In genomic region chr6:113443091-113443490, GRCm38 (mm10) we compare ENCODE assay signal across 8 mouse cellular contexts. TPM values are rescaled to one million over a fixed set of nuclear protein-coding genes. Genes with fewer than 3 reads are reported as not detected.
A peak's percentile ranks its signal among the peaks of the same experiment; 100 is the strongest.
DNase-seq lines count a peak whose midpoint lies in the region; ATAC-seq and TF ChIP-seq lines count a peak whose summit lies in the region.

No protein-coding gene starts in this region.

- WGBS in heart, embryonic 11.5 days (ENCODE audit: insufficient replicate concordance) = 44% methylated on average over 12 of the region's 12 CpGs
- WGBS in embryonic facial prominence, embryonic 12.5 days = 46% methylated on average over 12 of the region's 12 CpGs
- WGBS in limb, embryonic 14.5 days = 51% methylated on average over 12 of the region's 12 CpGs
- 49% methylated on average over 12 of the region's 12 CpGs for WGBS in stomach, embryonic 14.5 days

- DNase-seq in heart, adult 9 months (ENCODE audit: low spot score in 2 of 2) = no peak
- peak; percentile 5 to 12 for DNase-seq in CD8-positive naive resting alpha-beta T cell, adult 2 months (ENCODE audit: low read depth in 2 of 2, low spot score in 2 of 2)
- DNase-seq in limb, embryonic 14.5 days (ENCODE audit: low spot score) = no peak
- DNase-seq in urinary bladder, adult 2 months (ENCODE audit: low spot score) = no peak
- DNase-seq in kidney, adult 11 months = no peak

- H3K9ac ChIP-seq in heart, embryonic 11.5 days (ENCODE audit: low read depth, low read length) = peak overlapping the region; percentile 97
- H3K9ac ChIP-seq in embryonic facial prominence, embryonic 12.5 days = peak overlapping the region; percentile 92
- H3K9ac ChIP-seq in limb, embryonic 14.5 days (ENCODE audit: low read depth, low read length, severe bottlenecking) = peak overlapping the region; percentile 91
- peak overlapping the region; percentile 82 for H3K9ac ChIP-seq in stomach, embryonic 14.5 days (replicated peaks; ENCODE audit: low read depth, low read length)

- no peak for ATAC-seq in heart, embryonic 11.5 days (replicated peaks; ENCODE audit: insufficient number of reproducible peaks, low FRiP score, low TSS enrichment)
- no peak for ATAC-seq in embryonic facial prominence, embryonic 12.5 days (ENCODE audit: insufficient number of reproducible peaks, insufficient read depth, low FRiP score, low TSS enrichment)
- no peak for ATAC-seq in limb, embryonic 14.5 days (ENCODE audit: low FRiP score, low read depth)
- ATAC-seq in stomach, embryonic 14.5 days (ENCODE audit: insufficient number of reproducible peaks, insufficient read depth, low FRiP score, low read depth) = no peak

- H3K4me1 ChIP-seq in heart, embryonic 11.5 days (ENCODE audit: control insufficient read depth, insufficient read depth, low read length) = peaks cover 8% of the 10 kb centered on the region; the same call in 1 of the 2 replicates
- H3K4me1 ChIP-seq in embryonic facial prominence, embryonic 12.5 days = peaks cover 6% of the 10 kb centered on the region; the same call in 1 of the 2 replicates
- H3K4me1 ChIP-seq in limb, embryonic 14.5 days (ENCODE audit: control insufficient read depth, insufficient read depth, low read length) = peaks cover 4% of the 10 kb centered on the region; the same call in 1 of the 2 replicates
- peaks cover 5% of the 10 kb centered on the region for H3K4me1 ChIP-seq in stomach, embryonic 14.5 days (ENCODE audit: control insufficient read depth, insufficient read depth, low read length)

- no peak for TF ChIP-seq POLR2A in limb, embryonic 14.5 days (IDR thresholded peaks at IDR 0.05; ENCODE audit: borderline replicate concordance, extremely low read depth, insufficient read depth, insufficient read length)

- no peak overlapping the region for H3K27ac ChIP-seq in heart, embryonic 11.5 days (ENCODE audit: low read depth, low read length)
- peak overlapping the region; percentile 69; the same call in 1 of the 2 replicates for H3K27ac ChIP-seq in embryonic facial prominence, embryonic 12.5 days
- H3K27ac ChIP-seq in limb, embryonic 14.5 days (replicated peaks; ENCODE audit: low read depth, low read length) = no peak overlapping the region
- peak overlapping the region; percentile 46; the same call in 1 of the 2 replicates for H3K27ac ChIP-seq in stomach, embryonic 14.5 days (ENCODE audit: low read length)

- H3K4me2 ChIP-seq in heart, embryonic 11.5 days = peak overlapping the region; percentile 78
- H3K4me2 ChIP-seq in embryonic facial prominence, embryonic 12.5 days (replicated peaks) = peak overlapping the region; percentile 82
- peak overlapping the region; percentile 68 for H3K4me2 ChIP-seq in limb, embryonic 14.5 days (replicated peaks; ENCODE audit: low read depth, low read length, severe bottlenecking)
- H3K4me2 ChIP-seq in stomach, embryonic 14.5 days (replicated peaks; ENCODE audit: low read depth, low read length) = peak overlapping the region; percentile 92

- H3K27me3 ChIP-seq in heart, embryonic 11.5 days (ENCODE audit: control insufficient read depth, insufficient read depth, low read length) = no peaks in the 10 kb centered on the region
- no peaks in the 10 kb centered on the region for H3K27me3 ChIP-seq in embryonic facial prominence, embryonic 12.5 days
- H3K27me3 ChIP-seq in limb, embryonic 14.5 days (ENCODE audit: control insufficient read depth, insufficient read depth, low read length) = no peaks in the 10 kb centered on the region
- no peaks in the 10 kb centered on the region for H3K27me3 ChIP-seq in stomach, embryonic 14.5 days (ENCODE audit: control insufficient read depth, insufficient read depth, low read length)

- H3K36me3 ChIP-seq in heart, embryonic 11.5 days (ENCODE audit: control insufficient read depth, insufficient read depth, low read length) = peaks cover 11% of the 10 kb centered on the region
- peaks cover 19% of the 10 kb centered on the region for H3K36me3 ChIP-seq in embryonic facial prominence, embryonic 12.5 days
- H3K36me3 ChIP-seq in limb, embryonic 14.5 days (ENCODE audit: control insufficient read depth, insufficient read depth, low read length) = peaks cover 19% of the 10 kb centered on the region
- peaks cover 13% of the 10 kb centered on the region for H3K36me3 ChIP-seq in stomach, embryonic 14.5 days (ENCODE audit: control insufficient read depth, insufficient read depth, low read length)

- H3K4me3 ChIP-seq in heart, embryonic 11.5 days (ENCODE audit: low read depth, low read length) = peak overlapping the region; percentile 98
- H3K4me3 ChIP-seq in embryonic facial prominence, embryonic 12.5 days = peak overlapping the region; percentile 97
- peak overlapping the region; percentile 96 for H3K4me3 ChIP-seq in limb, embryonic 14.5 days (replicated peaks; ENCODE audit: low read length)
- H3K4me3 ChIP-seq in stomach, embryonic 14.5 days (ENCODE audit: low read depth, low read length) = peak overlapping the region; percentile 96

- H3K9me3 ChIP-seq in heart, embryonic 11.5 days (replicated peaks; ENCODE audit: control insufficient read depth, low read length) = no peaks in the 10 kb centered on the region
- no peaks in the 10 kb centered on the region for H3K9me3 ChIP-seq in embryonic facial prominence, embryonic 12.5 days
- H3K9me3 ChIP-seq in limb, embryonic 14.5 days (ENCODE audit: control insufficient read depth, low read length) = no peaks in the 10 kb centered on the region
- no peaks in the 10 kb centered on the region for H3K9me3 ChIP-seq in stomach, embryonic 14.5 days (ENCODE audit: control insufficient read depth, low read depth, low read length)

RNA-seq across cellular contexts. Expression of gene Jagn1, which starts 0.7 kb away (rescaled TPM):
- 58.9 and 65.8 TPM in 2 replicates for polyA plus RNA-seq in heart, embryonic 11.5 days (2014; fragmentation: Nextera tagmentation; extraction: Ambion mirVana)
- 75.0 and 81.6 TPM in 2 replicates for polyA plus RNA-seq in embryonic facial prominence, embryonic 12.5 days (2016; fragmentation: Nextera tagmentation; extraction: Ambion mirVana)
- 61.0 and 74.5 TPM in 2 replicates for polyA plus RNA-seq in limb, embryonic 14.5 days (2012; rRNA removed)
- polyA plus RNA-seq in limb, embryonic 14.5 days (2014; fragmentation: Nextera tagmentation; extraction: Ambion mirVana) = 80.5 and 82.8 TPM in 2 replicates
- polyA plus RNA-seq in stomach, embryonic 14.5 days (2014; fragmentation: Nextera tagmentation; extraction: Ambion mirVana) = 78.6 and 81.1 TPM in 2 replicates
- polyA plus RNA-seq in urinary bladder, adult 2 months (2012; rRNA removed) = 54.5 and 61.3 TPM in 2 replicates

RNA-seq across cellular contexts. Expression of gene Cidec, which starts 7.5 kb away (rescaled TPM):
- not detected in 2 replicates for polyA plus RNA-seq in heart, embryonic 11.5 days (2014; fragmentation: Nextera tagmentation; extraction: Ambion mirVana)
- not detected in 2 replicates for polyA plus RNA-seq in embryonic facial prominence, embryonic 12.5 days (2016; fragmentation: Nextera tagmentation; extraction: Ambion mirVana)
- polyA plus RNA-seq in limb, embryonic 14.5 days (2012; rRNA removed) = 0.11 and 0.37 TPM in 2 replicates
- not detected in 2 replicates for polyA plus RNA-seq in limb, embryonic 14.5 days (2014; fragmentation: Nextera tagmentation; extraction: Ambion mirVana)
- polyA plus RNA-seq in stomach, embryonic 14.5 days (2014; fragmentation: Nextera tagmentation; extraction: Ambion mirVana) = 0.46 TPM in 1 of 2 replicates, not detected in the other
- 31.0 and 68.5 TPM in 2 replicates for polyA plus RNA-seq in urinary bladder, adult 2 months (2012; rRNA removed)

RNA-seq across cellular contexts. Expression of gene Il17re, which starts 15.2 kb away (rescaled TPM):
- 0.72 TPM in 2 replicates for polyA plus RNA-seq in heart, embryonic 11.5 days (2014; fragmentation: Nextera tagmentation; extraction: Ambion mirVana)
- polyA plus RNA-seq in embryonic facial prominence, embryonic 12.5 days (2016; fragmentation: Nextera tagmentation; extraction: Ambion mirVana) = 3.4 and 3.9 TPM in 2 replicates
- 6.7 and 9.6 TPM in 2 replicates for polyA plus RNA-seq in limb, embryonic 14.5 days (2012; rRNA removed)
- 7.9 and 9.2 TPM in 2 replicates for polyA plus RNA-seq in limb, embryonic 14.5 days (2014; fragmentation: Nextera tagmentation; extraction: Ambion mirVana)
- polyA plus RNA-seq in stomach, embryonic 14.5 days (2014; fragmentation: Nextera tagmentation; extraction: Ambion mirVana) = 19.0 and 19.8 TPM in 2 replicates
- polyA plus RNA-seq in urinary bladder, adult 2 months (2012; rRNA removed) = 71.8 and 87.7 TPM in 2 replicates

RNA-seq across cellular contexts. Expression of gene Rpusd3, which starts 24.0 kb away (rescaled TPM):
- 15.9 and 21.2 TPM in 2 replicates for polyA plus RNA-seq in heart, embryonic 11.5 days (2014; fragmentation: Nextera tagmentation; extraction: Ambion mirVana)
- polyA plus RNA-seq in embryonic facial prominence, embryonic 12.5 days (2016; fragmentation: Nextera tagmentation; extraction: Ambion mirVana) = 26.0 and 28.6 TPM in 2 replicates
- 38.9 and 46.2 TPM in 2 replicates for polyA plus RNA-seq in limb, embryonic 14.5 days (2012; rRNA removed)
- polyA plus RNA-seq in limb, embryonic 14.5 days (2014; fragmentation: Nextera tagmentation; extraction: Ambion mirVana) = 20.9 and 25.1 TPM in 2 replicates
- polyA plus RNA-seq in stomach, embryonic 14.5 days (2014; fragmentation: Nextera tagmentation; extraction: Ambion mirVana) = 20.2 and 20.3 TPM in 2 replicates
- 11.8 and 17.3 TPM in 2 replicates for polyA plus RNA-seq in urinary bladder, adult 2 months (2012; rRNA removed)

RNA-seq across cellular contexts. Expression of gene Il17rc, which starts 28.1 kb away (rescaled TPM):
- polyA plus RNA-seq in heart, embryonic 11.5 days (2014; fragmentation: Nextera tagmentation; extraction: Ambion mirVana) = 2.6 and 3.1 TPM in 2 replicates
- polyA plus RNA-seq in embryonic facial prominence, embryonic 12.5 days (2016; fragmentation: Nextera tagmentation; extraction: Ambion mirVana) = 3.9 and 5.4 TPM in 2 replicates
- 21.5 and 25.2 TPM in 2 replicates for polyA plus RNA-seq in limb, embryonic 14.5 days (2012; rRNA removed)
- 18.5 and 28.2 TPM in 2 replicates for polyA plus RNA-seq in limb, embryonic 14.5 days (2014; fragmentation: Nextera tagmentation; extraction: Ambion mirVana)
- 10.6 and 12.9 TPM in 2 replicates for polyA plus RNA-seq in stomach, embryonic 14.5 days (2014; fragmentation: Nextera tagmentation; extraction: Ambion mirVana)
- 62.5 and 65.3 TPM in 2 replicates for polyA plus RNA-seq in urinary bladder, adult 2 months (2012; rRNA removed)

Comparison
In these comparisons a context has a peak if more than half of its experiments do, and no peak if none do; other contexts are left out.
1. H3K27ac ChIP-seq: peak in embryonic facial prominence, embryonic 12.5 days (single experiment) and stomach, embryonic 14.5 days (single experiment); none in heart, embryonic 11.5 days (single experiment) and limb, embryonic 14.5 days (single experiment).
2. DNase-seq: peak in CD8-positive naive resting alpha-beta T cell, adult 2 months (2 of 2); none in heart, adult 9 months (0 of 2), limb, embryonic 14.5 days (single experiment), urinary bladder, adult 2 months (single experiment) and kidney, adult 11 months (single experiment).
3. RNA of gene Cidec, which starts 7.5 kb away (polyA plus RNA-seq): 31.0 to 68.5 TPM in urinary bladder, adult 2 months; 0.46 TPM in stomach, embryonic 14.5 days, 0.11 to 0.37 TPM in limb, embryonic 14.5 days, not detected in heart, embryonic 11.5 days and not detected in embryonic facial prominence, embryonic 12.5 days; every median in the first group is over 10 times any median in the second.
4. Peak in every context shown above with its lines, with median percentiles within 50 percentile points of each other: H3K4me2 ChIP-seq, H3K4me3 ChIP-seq and H3K9ac ChIP-seq.